Mouse (Mus musculus): ENCODE data around the gene Ipcef1. TPM values are rescaled to one million over a fixed set of nuclear protein-coding genes. Genes with fewer than 3 reads are reported as not detected.

The Ipcef1 gene
- polyA plus RNA-seq, 1 experiment from 2014 or later, result 0.27 TPM

DNA sequence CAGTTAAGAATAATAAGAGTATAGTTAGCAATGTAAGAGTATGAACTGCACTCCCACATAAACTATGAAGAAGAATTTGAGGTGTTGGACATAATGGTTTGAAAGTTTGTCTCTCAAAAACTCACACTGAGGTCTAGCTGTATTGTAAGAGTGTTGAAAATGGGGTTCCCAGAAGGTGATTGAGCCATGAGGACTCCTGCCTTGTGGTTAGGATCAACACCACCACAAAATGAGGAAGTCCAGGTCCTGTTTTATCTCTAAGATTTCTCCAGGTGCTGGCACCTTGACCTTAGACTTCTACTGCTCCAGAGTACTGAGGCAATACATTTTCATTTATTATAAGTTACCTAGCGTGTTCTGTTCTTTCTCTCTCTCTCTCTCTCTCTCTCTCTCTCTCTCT, 178.4 kb downstream of the Ipcef1 start:
- Histone ChIP-seq H3K4me2 (replicated peaks; ENCODE audit: low read depth, low read length) (no peak overlapping the region), H3K9me3 (ENCODE audit: low read length) (no peaks in the 10 kb centered on the region), H3K27me3 (replicated peaks; ENCODE audit: insufficient read depth, low read length) (no peaks in the 10 kb centered on the region), H3K9ac (replicated peaks; ENCODE audit: low read depth) (no peak overlapping the region), H3K4me1 (ENCODE audit: insufficient read depth, low read depth, low read length) (no peaks in the 10 kb centered on the region), H3K27ac (ENCODE audit: low read length) (no peak overlapping the region), H3K4me3 (ENCODE audit: low read depth, low read length) (no peak overlapping the region), H3K36me3 (ENCODE audit: insufficient read depth, low read length) (no peaks in the 10 kb centered on the region)
- WGBS, result 80% methylated on average over 1 of the region's 1 CpGs
- TF ChIP-seq EP300 (IDR thresholded peaks at IDR 0.05) (no peak), CTCF (IDR thresholded peaks at IDR 0.05) (no peak)
- no peak for ATAC-seq
- DNase-seq (ENCODE audit: low spot score), result no peak

DNA sequence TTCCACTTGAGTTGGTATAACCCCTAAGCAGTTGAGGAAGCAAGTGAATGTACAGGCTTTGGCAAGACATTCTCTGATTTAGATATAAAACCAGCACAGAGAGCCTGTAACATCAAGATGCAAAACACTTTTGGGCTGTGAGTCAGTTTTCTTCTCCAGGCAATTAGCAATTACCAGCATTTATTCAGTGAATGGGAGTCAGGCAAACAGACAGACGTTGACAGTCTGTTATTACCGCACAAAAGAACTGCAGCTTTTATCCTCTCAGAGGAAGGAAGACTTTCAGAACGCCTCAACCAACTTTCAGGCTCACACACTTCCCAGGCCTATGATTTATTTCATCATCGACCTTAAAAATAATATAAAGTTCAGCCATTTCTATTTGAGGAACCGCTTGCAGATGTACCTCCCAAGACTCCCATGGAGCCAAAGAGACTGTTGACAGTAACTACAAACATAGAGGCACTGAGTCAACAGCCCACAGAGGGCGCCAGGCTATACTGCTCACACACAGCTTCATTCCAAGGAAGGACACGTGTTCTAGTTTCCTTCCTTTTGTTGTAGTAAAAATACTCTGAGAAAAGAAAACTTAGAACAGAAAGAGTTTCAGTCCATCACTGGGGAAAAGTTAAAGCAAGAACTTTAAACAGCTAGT, 180.7 kb downstream of the Ipcef1 start:
- no peak for ATAC-seq
- no peak for TF ChIP-seq EP300 (IDR thresholded peaks at IDR 0.05)
- no peak for TF ChIP-seq CTCF (IDR thresholded peaks at IDR 0.05)
- Histone ChIP-seq H3K27me3 (replicated peaks; ENCODE audit: insufficient read depth, low read length) (no peaks in the 10 kb centered on the region), H3K36me3 (ENCODE audit: insufficient read depth, low read length) (no peaks in the 10 kb centered on the region), H3K4me3 (ENCODE audit: low read depth, low read length) (no peak overlapping the region), H3K4me1 (ENCODE audit: insufficient read depth, low read depth, low read length) (no peaks in the 10 kb centered on the region), H3K4me2 (replicated peaks; ENCODE audit: low read depth, low read length) (no peak overlapping the region), H3K27ac (ENCODE audit: low read length) (no peak overlapping the region), H3K9me3 (ENCODE audit: low read length) (no peaks in the 10 kb centered on the region), H3K9ac (replicated peaks; ENCODE audit: low read depth) (no peak overlapping the region)
- no peak for DNase-seq (ENCODE audit: low spot score)
- WGBS, result 75% methylated on average over 7 of the region's 7 CpGs

DNA sequence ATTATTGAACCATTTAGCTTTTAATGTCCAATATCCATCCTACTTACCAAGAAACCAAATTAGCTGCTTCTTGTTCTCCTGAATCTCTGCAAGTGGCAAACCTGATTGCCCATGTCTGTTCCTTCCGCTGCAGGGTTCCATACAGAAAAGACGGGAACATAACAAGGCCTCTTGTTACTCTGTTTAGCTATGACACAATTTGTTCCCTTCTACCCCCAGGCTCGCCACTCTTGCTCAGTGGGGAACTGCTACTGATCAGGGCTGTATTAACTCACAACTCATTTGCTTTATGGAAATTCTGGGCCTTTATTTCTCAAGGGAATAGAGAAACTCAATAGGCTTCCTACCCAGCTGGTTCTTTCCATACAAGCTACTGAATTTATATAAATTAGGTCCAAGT, 196.5 kb downstream of the Ipcef1 start:
- no peak overlapping the region for H3K27ac ChIP-seq (ENCODE audit: low read length)
- H3K4me2 ChIP-seq (replicated peaks; ENCODE audit: low read depth, low read length), result no peak overlapping the region
- H3K9ac ChIP-seq (replicated peaks; ENCODE audit: low read depth), result no peak overlapping the region
- DNase-seq (ENCODE audit: low spot score) (no peak), ATAC-seq (no peak)
- 76% methylated on average over 3 of the region's 3 CpGs for WGBS
- H3K27me3 ChIP-seq (replicated peaks; ENCODE audit: insufficient read depth, low read length), result no peaks in the 10 kb centered on the region
- H3K4me3 ChIP-seq (ENCODE audit: low read depth, low read length), result no peak overlapping the region
- TF ChIP-seq CTCF (IDR thresholded peaks at IDR 0.05), result no peak
- no peak for TF ChIP-seq EP300 (IDR thresholded peaks at IDR 0.05)
- H3K9me3 ChIP-seq (ENCODE audit: low read length), result no peaks in the 10 kb centered on the region
- no peaks in the 10 kb centered on the region for H3K36me3 ChIP-seq (ENCODE audit: insufficient read depth, low read length)
- no peaks in the 10 kb centered on the region for H3K4me1 ChIP-seq (ENCODE audit: insufficient read depth, low read depth, low read length)

DNA sequence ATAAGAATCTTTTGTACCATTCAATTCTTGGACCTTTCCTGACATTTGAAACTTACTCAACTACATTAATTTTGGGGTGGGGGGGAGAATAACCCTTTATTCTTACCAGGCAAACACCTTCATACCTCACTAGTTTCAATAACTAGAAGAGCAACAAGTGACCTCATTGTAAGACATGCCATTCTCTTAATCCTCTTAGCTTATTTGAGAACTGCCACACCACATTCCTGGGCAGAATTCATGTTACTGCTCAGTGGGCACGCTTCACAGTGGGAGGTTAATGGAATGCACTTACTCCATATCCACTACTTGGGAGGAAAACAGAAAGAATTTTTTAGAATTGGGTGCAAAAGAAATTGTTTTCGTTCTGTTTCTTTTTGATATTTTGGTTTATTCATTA, 203.4 kb downstream of the Ipcef1 start:
- peak; percentile 75 for ATAC-seq
- TF ChIP-seq CTCF (IDR thresholded peaks at IDR 0.05), result no peak
- TF ChIP-seq EP300 (IDR thresholded peaks at IDR 0.05), result peak; percentile 73

DNA sequence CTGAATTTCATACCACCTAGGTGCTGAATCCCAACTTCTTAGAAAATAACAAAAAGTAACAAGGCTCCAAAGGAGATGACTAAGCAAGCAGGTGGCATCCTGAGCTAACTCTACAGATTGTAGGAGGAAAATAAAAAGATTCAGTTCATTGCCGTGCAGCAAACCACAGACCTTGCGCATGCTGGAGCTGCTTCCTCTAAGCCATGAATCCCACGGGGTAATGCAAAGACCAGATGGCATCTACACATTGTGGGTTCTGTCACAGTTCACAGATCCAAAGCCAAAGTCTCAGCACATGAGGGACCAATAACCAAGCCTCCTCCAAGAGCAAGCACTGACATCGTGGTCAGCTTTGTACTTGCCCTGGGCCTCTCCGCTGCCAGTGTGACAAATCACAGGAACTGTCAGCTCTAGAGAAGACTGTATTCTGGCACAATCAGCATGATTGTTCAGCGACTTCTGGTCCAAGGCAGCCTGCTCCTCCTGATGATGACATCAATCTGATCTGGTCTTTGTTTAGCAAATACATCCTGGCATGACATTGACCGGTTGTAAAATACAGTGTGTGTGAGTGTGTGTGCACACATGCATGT, 204.0 kb downstream of the Ipcef1 start:
- DNase-seq (ENCODE audit: low spot score), result no peak
- TF ChIP-seq CTCF (IDR thresholded peaks at IDR 0.05) (no peak), EP300 (IDR thresholded peaks at IDR 0.05) (no peak)
- Histone ChIP-seq H3K4me2 (replicated peaks; ENCODE audit: low read depth, low read length) (no peak overlapping the region), H3K36me3 (ENCODE audit: insufficient read depth, low read length) (no peaks in the 10 kb centered on the region), H3K4me1 (ENCODE audit: insufficient read depth, low read depth, low read length) (no peaks in the 10 kb centered on the region), H3K9me3 (ENCODE audit: low read length) (no peaks in the 10 kb centered on the region), H3K4me3 (ENCODE audit: low read depth, low read length) (no peak overlapping the region), H3K27me3 (replicated peaks; ENCODE audit: insufficient read depth, low read length) (no peaks in the 10 kb centered on the region), H3K27ac (ENCODE audit: low read length) (no peak overlapping the region), H3K9ac (replicated peaks; ENCODE audit: low read depth) (no peak overlapping the region)
- ATAC-seq, result no peak
- WGBS, result 52% methylated on average over 7 of the region's 7 CpGs

More for the DNA sequence above, 203.4 kb downstream of the Ipcef1 start:
- H3K36me3 ChIP-seq (ENCODE audit: insufficient read depth, low read length), result no peaks in the 10 kb centered on the region
- 60% methylated on average over 2 of the region's 2 CpGs for WGBS
- no peaks in the 10 kb centered on the region for H3K27me3 ChIP-seq (replicated peaks; ENCODE audit: insufficient read depth, low read length)
- H3K27ac ChIP-seq (ENCODE audit: low read length), result no peak overlapping the region
- no peak overlapping the region for H3K4me2 ChIP-seq (replicated peaks; ENCODE audit: low read depth, low read length)
- no peaks in the 10 kb centered on the region for H3K9me3 ChIP-seq (ENCODE audit: low read length)
- no peak overlapping the region for H3K4me3 ChIP-seq (ENCODE audit: low read depth, low read length)
- H3K4me1 ChIP-seq (ENCODE audit: insufficient read depth, low read depth, low read length), result no peaks in the 10 kb centered on the region
- H3K9ac ChIP-seq (replicated peaks; ENCODE audit: low read depth), result no peak overlapping the region
- DNase-seq (ENCODE audit: low spot score), result peak; percentile 24

DNA sequence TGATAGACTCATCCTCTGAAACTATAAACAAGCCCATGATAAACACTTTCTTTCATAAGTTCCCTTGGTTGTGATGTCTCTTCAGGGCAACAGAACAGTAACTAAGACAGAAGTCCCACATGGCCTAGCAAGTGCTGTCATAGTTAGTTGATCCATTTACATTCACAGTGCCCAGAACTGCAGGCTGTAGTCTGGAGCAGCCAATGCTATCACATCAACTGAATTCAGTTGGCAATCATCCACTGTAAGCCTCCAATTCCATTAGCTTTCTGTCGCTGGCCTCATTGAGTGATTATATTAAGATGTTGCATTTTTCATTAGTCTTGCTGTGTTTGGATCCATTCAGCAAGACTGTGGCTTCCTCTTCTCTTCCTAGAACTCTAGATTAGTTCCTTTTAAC, 206.0 kb downstream of the Ipcef1 start:
- Histone ChIP-seq H3K4me3 (ENCODE audit: low read depth, low read length) (no peak overlapping the region), H3K27me3 (replicated peaks; ENCODE audit: insufficient read depth, low read length) (no peaks in the 10 kb centered on the region), H3K36me3 (ENCODE audit: insufficient read depth, low read length) (no peaks in the 10 kb centered on the region), H3K9ac (replicated peaks; ENCODE audit: low read depth) (no peak overlapping the region), H3K4me1 (ENCODE audit: insufficient read depth, low read depth, low read length) (no peaks in the 10 kb centered on the region), H3K4me2 (replicated peaks; ENCODE audit: low read depth, low read length) (no peak overlapping the region), H3K27ac (ENCODE audit: low read length) (no peak overlapping the region), H3K9me3 (ENCODE audit: low read length) (no peaks in the 10 kb centered on the region)
- TF ChIP-seq CTCF (IDR thresholded peaks at IDR 0.05) (no peak), EP300 (IDR thresholded peaks at IDR 0.05) (no peak)
- ATAC-seq (no peak), DNase-seq (ENCODE audit: low spot score) (no peak)
- 79% methylated on average over 1 of the region's 1 CpGs for WGBS
